Mouse (Mus musculus) adrenal gland, postnatal 36 days (tissue): ENCODE results near the gene Palld. TPM values are rescaled to one million over a fixed set of nuclear protein-coding genes. Genes with fewer than 3 reads are reported as not detected.

Experiments
- DNase-seq, 2 experiments: peaks; one replicate each; pipeline ENCODE4 v3.0.0; 2021; ENCODE audit warnings: mixed read lengths in 1 of 2
- total RNA-seq, 2 experiments: library from RNA; stranded (reverse); gene quantifications; 2 replicates each; pipeline ENCODE4 v1.2.3; 2021

The Palld gene
- total RNA-seq, 2 experiments from 2014 or later = 33.2 to 46.8 TPM

- DNase-seq = no peak
Observed at GRCm38 (mm10) chr8:61515110-61515930, 387.2 kb downstream of the Palld start.

DNA sequence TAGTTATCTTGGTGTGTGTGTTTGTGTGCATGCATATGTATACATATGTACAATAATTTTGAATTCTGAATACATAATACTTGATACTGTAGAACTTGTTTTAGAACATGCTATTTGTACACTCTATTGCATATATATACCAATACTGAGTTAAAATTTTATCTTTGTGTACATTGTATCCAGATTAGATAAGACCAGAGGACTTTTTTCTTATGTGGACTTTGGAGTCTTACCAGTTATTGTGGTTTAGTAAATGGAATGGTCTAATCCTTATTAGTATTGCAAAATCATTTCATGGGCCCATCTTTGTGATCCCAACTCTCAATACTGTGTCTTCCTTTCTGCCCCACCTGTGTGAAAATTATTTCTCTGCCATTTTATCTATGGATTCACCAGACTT lies 400.2 kb downstream of the Palld start:
- no peak for DNase-seq

DNA sequence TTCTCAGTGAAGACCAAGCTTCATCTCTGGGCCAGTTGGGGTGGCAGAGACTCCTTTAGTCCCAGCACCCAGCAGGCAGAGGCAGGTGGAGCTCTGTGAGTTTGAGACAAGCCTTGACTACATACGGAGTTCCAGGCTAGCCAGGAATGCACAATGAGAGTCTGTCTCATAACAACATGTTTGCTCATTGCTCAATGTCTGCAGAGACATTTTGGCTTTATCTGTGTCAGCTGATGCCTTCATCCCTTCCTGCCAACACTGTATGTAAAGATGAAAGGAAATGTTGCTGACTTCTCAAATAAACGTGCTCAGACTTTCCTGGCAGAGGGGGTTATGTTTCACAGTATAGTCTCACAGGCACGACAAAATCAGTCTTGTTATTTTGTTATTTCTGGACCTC lies 401.6 kb downstream of the Palld start:
- no peak for DNase-seq

- DNase-seq = peak in 1 of 2 experiments; percentile 9
Observed at GRCm38 (mm10) chr8:61499035-61499434, 403.5 kb downstream of the Palld start.

- DNase-seq = no peak
Observed at GRCm38 (mm10) chr8:61497110-61497509, 405.4 kb downstream of the Palld start.

DNA sequence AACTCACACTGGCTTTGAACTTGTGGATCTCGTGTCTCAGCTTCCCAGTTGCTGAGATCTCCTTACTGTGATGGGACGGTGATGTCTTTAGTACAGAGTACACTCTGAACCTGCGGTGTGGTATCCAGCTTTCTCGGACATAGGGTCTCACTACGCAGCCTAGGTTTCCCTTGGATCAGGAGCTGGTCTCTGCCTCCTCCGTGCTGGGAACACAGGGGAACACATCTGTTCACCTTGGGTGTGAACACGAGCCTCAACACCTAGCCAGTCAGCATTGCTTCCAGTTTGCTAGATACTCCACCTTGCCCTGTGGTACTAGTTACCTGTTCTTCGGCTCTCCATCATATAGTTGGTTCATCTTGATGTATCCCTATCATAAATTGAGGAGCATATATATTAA lies 413.9 kb downstream of the Palld start:
- DNase-seq = no peak

DNA sequence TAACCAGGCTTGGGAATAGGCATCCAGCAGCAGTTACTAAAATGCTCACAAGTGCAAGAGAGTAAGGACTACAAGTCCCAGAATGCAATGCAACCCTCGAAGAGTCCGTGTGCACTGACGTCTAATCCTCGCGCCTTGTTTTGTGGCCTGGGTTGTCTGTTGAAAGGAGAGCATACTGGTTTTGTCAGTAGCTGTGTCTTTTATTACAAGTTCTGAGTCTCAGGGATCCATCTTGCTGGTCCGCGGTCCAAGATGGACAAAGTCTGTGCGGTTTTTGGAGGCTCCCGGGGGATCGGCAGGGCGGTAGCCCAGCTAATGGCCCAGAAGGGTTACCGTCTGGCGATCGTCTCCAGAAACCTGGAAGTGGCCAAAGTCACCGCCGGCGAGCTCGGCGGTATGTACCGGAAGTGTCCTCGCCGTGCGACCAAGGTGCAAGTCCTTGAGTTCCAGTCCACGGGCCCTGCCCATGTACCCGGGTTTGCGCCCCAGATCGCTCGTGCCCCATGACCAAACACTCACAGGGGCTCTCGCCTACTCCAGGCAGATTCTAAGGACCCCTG lies 414.8 kb downstream of the Palld start, which contains the start of gene Cbr4:
Gene Cbr4 (plus strand): TSS at position 138 of the 560 bp plus-strand sequence.
- peak; percentile 85 to 87 for DNase-seq

GRCm38 (mm10) chr8:61486923-61487529 lies 415.5 kb downstream of the Palld start:
- no peak for DNase-seq

DNA sequence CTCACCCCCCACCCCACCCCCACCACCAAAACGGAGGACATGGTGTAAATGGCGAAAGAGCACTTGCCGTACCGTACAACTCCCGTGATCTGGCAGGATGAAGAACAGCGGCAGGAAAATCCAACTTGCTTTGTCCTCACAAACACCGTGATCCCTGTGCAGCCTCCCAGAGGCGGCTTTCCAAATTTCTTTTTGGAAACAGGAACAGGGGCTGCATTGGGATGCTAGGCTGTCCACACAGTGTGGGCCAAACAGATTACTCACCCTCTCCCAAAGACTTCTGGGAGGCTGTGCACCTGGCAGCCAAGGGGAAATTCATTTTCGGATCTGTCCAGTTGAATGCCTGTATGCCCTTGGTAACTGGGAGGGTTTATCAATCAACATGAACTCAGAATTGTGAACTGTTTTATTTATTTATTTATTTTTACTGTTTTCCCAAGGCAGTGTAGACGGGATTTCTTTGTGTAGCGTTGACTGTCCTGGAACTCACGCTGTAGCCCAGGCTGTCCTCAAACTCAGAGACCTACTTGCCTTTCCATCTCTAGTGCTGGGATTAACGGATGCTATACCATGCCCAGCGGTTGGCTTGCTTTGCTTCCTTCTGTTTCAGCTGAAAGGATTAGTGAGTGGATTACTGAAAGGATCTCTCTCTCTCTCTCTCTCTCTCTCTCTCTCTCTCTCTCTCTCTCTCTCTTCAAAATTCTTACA lies 422.1 kb downstream of the Palld start:
- DNase-seq = no peak

DNA sequence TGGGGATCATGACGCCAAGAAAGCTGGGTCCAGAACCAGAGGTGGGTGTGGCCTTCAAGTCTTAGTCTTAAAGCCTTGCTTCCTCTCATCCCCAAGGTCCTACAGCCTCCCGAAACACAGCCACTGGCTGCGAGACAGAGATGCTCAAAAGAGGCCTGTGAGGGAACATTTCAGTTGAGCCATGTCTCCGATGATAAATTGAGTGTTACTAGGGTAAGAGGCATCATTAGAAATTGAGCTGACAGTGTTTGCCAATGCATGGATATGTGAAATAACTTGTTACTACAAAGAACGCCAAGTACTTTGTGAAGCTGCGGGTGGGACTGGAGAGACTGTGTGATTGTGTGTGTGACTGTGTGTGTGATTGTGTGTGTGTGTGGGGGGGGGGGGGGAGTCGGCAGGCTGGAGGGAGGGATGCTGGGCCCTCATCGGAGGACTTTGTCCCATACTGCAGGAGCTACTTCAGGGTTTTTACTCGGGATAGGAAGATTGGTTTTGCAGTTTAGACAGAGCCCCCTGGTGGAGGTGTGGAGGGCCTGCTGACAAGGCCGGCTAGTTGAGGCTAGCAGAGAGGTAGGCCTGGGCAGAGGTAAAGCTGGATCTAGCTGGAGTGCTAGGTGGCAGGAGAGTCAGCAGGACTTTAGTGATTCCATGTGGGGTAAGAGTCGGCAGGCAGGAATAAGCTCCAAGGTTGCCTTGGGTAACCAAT lies 422.8 kb downstream of the Palld start:
- DNase-seq = peak; percentile 41 to 78

DNA sequence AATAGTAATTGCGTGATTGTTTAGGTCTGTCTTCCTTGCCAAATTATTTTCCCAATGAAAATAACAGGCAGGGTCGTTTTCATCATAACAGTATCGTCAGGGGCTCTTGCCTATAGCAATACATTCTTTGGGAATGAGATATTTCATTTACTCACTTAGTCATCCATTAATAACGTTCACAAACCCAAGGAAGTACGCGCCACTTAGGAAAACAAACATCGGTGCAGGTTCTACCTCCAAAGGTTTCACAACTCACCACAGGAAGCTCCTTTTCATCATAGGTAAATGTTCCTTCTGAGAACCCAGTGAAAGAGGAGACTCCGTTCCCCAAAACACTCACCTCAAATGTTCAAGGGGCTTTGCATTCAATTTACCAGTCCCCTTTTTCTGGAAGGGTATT lies 423.7 kb downstream of the Palld start:
- DNase-seq = no peak

- DNase-seq = no peak
Observed at GRCm38 (mm10) chr8:61478150-61478549, 424.3 kb downstream of the Palld start.

GRCm38 (mm10) chr8:61476160-61476559 lies 426.3 kb downstream of the Palld start:
- no peak for DNase-seq

DNA sequence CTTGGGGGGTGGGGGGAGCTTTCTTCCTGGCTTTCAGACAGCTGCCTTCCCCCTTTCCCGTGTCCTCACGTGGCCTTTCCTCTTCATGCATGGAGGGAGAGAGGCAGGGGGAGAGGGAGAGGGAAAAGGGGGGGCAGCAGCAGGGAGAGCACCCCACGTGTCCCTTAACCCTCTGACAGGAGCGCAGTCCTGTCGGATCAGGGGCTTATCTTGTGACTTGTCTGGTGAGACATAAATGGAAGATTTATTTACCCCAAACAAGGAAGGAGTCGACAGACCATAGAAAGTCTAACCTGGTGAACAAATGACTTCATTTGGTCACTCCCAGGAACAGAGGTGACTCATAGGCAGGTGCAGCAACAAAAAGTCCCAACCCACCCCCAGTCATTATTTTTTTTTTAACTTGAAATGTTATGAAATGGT lies 427.2 kb downstream of the Palld start:
- DNase-seq = no peak

DNA sequence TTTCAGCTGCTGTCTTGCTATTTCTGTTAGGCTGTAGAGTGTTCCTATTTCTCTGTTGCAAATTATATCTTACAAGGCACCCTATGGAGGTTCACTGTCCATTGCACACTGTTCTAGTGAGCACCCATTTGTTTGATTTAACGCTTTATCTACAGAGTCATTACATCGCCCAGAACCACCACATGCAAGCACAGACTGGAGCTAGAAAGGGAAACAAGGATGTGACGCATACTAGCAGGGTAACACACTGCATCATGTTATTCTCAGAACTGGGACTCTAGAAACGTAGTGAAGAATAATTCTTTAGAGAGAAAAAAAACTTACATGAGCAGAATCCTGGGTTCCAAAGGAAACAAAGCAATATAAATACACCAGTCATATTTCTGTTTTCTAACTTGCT lies 432.3 kb downstream of the Palld start:
- no peak for DNase-seq

DNA sequence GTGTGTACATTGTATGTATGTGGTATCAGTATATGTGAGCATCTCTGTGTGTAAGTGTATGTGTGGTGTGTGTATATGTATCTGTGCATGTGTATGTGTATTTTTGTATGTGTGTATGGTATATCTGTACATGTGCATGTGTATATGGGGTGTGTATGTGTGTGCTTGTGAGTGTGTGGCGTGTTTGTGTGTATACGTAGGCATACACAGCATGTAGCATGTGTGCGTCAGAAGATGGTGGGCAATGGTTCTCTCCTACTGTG lies 435.0 kb downstream of the Palld start:
- no peak for DNase-seq

DNA sequence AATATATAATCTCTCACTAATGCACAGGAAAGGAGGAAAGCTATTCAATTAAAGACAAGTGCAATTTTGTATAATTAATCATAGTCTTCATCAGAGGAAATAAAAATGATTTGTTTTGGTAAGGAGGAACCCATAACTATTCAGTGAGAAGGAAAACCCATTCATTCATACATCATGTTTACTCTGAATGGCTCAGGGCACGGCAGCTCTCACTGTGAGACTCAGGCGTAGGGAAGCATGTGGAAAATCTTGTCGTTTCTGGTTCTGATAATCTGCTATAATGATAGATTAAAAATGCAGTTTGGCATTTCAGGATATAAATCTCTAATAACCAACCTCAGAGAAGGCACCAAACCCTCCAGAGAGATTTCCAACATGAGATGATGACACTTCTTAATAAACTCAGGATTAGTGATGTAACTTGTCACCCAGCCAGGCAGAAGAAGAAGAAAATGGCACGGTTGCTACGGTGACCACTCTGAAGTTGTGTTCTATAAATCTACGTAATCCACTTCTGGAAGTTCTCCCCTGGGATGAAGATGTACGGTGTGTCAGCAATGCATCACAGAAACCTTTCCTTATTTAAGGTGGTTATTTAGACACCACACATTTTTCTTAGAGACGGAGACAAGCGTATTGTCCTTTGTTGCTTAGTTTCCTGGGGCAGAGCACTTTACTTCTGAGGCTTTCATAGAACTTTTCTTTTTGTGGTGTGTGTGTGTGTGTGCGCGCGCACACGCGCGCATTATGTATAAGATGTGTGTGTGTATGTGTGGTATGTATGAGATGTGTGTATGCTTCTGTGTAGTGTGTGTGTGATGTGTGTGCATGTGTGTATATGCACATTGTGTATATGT lies 435.6 kb downstream of the Palld start:
- no peak for DNase-seq

GRCm38 (mm10) chr8:61464393-61464792 lies 438.1 kb downstream of the Palld start:
- no peak for DNase-seq

DNA sequence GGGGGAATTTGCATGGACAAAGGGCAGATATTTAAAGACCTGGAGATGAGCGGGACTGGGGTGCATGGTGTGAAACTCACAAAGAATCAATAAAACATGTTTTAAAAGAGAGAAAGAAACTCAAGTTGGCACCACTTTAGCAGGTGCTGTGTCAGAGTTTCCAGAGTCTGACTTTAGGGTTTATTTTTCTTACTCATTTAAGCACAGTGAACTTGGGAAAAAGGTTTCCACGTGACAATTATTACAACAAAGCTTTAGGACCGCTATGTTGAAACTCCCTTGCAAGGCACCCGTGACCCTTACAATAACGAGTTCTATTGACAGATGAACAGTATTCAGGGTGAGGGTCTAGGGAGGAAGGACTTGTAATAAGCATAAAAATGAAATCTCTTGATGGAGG lies 440.3 kb downstream of the Palld start:
- no peak for DNase-seq
